Mouse (Mus musculus): Measurements from ENCODE around the gene Rtp1. TPM values are rescaled to one million over a fixed set of nuclear protein-coding genes. Genes with fewer than 3 reads are reported as not detected.
A peak's percentile ranks its signal among the peaks of the same experiment; 100 is the strongest.

The Rtp1 gene
- not detected in 2 replicates for polyA plus RNA-seq (2015; fragmentation: Nextera tagmentation; extraction: Ambion mirVana)

DNA sequence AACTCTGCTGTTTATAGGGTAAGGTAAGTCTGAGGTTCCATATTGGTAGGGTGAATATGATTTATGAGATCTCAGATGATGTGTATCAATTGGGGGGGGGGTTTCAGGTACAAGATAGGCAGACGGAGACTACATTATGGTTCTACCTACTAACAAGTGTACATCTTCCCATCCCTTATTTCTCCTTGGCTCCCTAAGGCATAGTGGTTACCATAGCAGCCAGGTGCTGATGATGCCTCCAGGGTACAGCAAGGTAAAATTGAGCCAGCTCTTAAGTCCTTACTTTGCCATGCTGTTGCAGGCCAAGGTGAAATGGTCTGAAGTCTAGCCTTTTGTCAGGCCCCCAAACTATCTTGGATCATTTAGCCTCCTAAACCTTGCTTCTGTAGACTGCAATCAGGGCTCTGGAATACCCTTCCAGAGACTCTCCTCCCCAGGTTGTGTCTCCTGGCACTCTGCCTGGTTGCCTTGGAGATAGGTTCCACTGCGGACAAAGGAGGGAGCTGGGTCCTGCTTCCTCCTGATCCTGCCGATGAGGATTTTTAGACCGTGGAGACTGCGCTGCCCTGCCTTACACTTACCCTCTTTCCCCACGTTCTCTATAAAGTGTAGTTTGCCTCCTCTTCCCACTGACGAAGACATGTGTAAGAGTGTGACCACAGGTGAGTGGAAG lies at the start of gene Rtp1:
Rtp1 (plus strand) TSS at position 487 of the 673 bp plus-strand sequence.
- no peak for ATAC-seq (ENCODE audit: insufficient number of reproducible peaks, low FRiP score, low TSS enrichment, low read depth)
- WGBS: 83% methylated on average over 7 of the region's 7 CpGs
- no peaks in the 10 kb centered on the region for H3K4me1 ChIP-seq

DNA sequence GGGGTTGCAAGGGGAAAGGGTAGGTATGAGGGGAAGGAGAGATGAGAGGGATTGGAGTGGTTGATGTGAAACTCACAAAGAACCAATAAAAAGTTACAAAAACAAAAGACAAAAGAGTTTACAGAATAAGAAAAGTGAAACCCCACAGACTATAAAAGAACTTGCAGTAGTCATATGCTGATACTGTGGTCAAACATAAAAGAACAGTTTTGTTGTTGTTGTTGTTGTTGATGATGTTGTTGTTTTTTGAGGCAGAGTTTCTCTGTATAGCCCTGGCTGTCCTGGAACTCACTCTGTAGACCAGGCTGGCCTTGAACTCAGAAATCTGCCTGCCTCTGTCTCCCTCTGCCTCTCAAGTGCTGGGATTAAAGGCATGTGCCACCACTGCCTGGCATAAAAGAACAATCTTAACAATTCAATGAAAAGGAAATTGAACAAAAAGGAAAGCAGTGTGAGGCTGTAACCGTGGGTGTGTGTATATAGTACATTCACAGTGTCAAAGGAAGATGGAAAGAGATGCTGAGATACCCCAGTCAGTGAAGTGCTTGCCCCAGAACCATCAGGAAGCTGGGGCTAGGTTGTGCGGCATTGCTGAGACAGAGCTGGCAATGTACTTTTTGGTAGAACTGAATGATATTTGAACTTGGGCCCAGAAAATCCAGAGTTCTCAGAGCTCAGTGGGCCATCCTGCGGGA lies 49.2 kb upstream of the Rtp1 start:
- H3K9me3 ChIP-seq: no peaks in the 10 kb centered on the region
- H3K4me2 ChIP-seq: no peak overlapping the region
- no peaks in the 10 kb centered on the region for H3K27me3 ChIP-seq
- no peak for ATAC-seq (ENCODE audit: insufficient number of reproducible peaks, low FRiP score, low TSS enrichment, low read depth)
- no peak overlapping the region for H3K27ac ChIP-seq
- H3K4me1 ChIP-seq: no peaks in the 10 kb centered on the region; the same call in 1 of the 2 replicates
- no peak overlapping the region for H3K4me3 ChIP-seq
- no peak overlapping the region for H3K9ac ChIP-seq
- WGBS: 78% methylated on average over 3 of the region's 3 CpGs
- no peaks in the 10 kb centered on the region for H3K36me3 ChIP-seq

More for the DNA sequence above, at the start of gene Rtp1:
- Histone ChIP-seq H3K27ac (no peak within 1 kb of the TSS), H3K9me3 (no peaks in the 10 kb centered on the region), H3K36me3 (no peaks in the 10 kb centered on the region), H3K9ac (no peak within 1 kb of the TSS), H3K4me3 (no peak within 1 kb of the TSS), H3K4me2 (no peak within 1 kb of the TSS), H3K27me3 (no peaks in the 10 kb centered on the region)

DNA sequence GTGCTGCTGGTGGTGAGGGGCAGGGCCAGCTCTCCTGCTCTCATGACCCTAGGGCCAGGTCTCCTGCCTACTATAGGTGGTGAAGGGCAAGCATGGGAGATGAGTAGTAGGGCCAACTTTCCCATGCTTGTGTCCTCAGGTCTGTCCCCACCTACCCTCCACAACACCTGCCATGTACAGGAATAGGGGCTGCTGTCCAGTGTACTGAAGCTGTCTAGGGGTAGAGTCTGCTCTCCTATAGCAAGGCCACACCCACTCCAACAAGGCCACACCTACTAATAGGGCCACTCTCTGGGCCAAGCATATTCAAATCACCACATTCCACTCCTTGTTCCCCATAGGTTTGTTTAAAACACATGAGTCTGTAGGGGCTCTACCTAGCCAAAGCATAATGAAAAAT lies 44.6 kb upstream of the Rtp1 start:
- no peak overlapping the region for H3K9ac ChIP-seq
- no peak for ATAC-seq (ENCODE audit: insufficient number of reproducible peaks, low FRiP score, low TSS enrichment, low read depth)
- H3K4me1 ChIP-seq: no peaks in the 10 kb centered on the region
- no peaks in the 10 kb centered on the region for H3K36me3 ChIP-seq
- H3K9me3 ChIP-seq: no peaks in the 10 kb centered on the region
- no peak overlapping the region for H3K27ac ChIP-seq
- H3K27me3 ChIP-seq: no peaks in the 10 kb centered on the region
- no peak overlapping the region for H3K4me3 ChIP-seq
- no peak overlapping the region for H3K4me2 ChIP-seq

DNA sequence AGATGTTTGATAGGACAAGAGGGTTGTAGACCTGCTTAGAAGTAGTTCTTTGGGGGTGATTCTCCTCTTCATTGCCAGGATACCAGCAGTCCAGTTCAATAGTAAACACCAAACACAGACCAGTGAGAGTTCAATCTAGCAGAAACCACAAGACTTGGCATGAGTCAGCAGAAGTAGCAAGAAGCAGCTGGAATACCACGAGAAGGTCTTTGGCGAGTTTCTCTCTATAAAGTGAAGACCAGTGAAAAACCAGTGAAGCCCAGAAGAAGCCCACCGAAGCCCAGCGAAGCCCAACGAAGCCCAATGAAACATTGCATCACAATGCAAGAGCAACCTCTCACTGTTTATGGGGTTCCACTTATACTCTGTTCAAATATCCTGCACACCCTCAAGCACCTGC lies 31.0 kb upstream of the Rtp1 start:
- 82% methylated on average over 5 of the region's 5 CpGs for WGBS
- H3K9me3 ChIP-seq: no peaks in the 10 kb centered on the region
- no peak overlapping the region for H3K27ac ChIP-seq
- no peak overlapping the region for H3K4me3 ChIP-seq
- H3K9ac ChIP-seq: no peak overlapping the region
- H3K27me3 ChIP-seq: no peaks in the 10 kb centered on the region
- no peak for ATAC-seq (ENCODE audit: insufficient number of reproducible peaks, low FRiP score, low TSS enrichment, low read depth)
- no peaks in the 10 kb centered on the region for H3K36me3 ChIP-seq
- H3K4me1 ChIP-seq: peaks cover 6% of the 10 kb centered on the region; the same call in 1 of the 2 replicates
- no peak overlapping the region for H3K4me2 ChIP-seq

DNA sequence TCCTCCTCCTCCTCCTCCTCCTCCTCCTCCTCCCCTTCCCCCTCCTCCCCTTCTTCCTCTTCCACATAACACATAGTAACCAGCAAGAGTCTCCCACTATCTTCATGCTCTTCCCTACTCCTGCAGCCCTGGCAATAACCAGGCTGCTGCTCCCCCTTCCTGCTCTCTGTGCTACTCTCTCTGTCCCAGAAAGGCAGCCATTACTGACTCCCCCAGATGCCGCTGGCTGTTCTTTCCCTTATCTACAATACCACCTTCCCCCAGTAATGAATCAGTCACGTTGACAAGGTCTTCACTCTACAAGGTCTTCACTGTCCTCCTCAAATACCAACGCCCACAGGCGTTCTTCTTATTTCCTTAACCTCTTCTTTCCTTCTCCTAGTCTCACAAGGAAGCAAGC lies 27.5 kb upstream of the Rtp1 start:
- H3K4me2 ChIP-seq: no peak overlapping the region
- no peaks in the 10 kb centered on the region for H3K36me3 ChIP-seq
- no peak overlapping the region for H3K9ac ChIP-seq
- H3K4me1 ChIP-seq: peaks cover 6% of the 10 kb centered on the region; the same call in 1 of the 2 replicates
- H3K9me3 ChIP-seq: no peaks in the 10 kb centered on the region
- no peak overlapping the region for H3K4me3 ChIP-seq
- no peak for ATAC-seq (ENCODE audit: insufficient number of reproducible peaks, low FRiP score, low TSS enrichment, low read depth)
- no peaks in the 10 kb centered on the region for H3K27me3 ChIP-seq
- 39% methylated on average over 4 of the region's 4 CpGs for WGBS
- H3K27ac ChIP-seq: no peak overlapping the region

DNA sequence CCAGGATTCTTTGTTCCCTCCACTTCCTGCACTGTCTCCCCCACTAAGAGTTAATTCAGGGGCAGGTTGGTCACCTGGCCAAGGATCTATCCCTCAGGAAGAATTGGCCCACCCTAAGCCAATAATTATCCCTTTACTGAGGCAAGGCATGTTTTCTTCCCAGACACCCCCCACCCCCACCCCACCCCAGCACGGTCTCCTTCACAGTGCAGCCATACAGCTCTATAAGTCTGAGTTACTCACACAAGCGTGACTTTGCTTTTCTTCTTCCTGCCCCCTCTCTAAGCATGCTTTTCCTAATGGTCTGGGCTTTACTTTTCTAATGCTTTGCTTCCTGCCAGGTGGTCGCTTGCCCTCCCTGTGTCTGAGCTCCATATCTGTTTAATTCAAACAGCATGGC lies 27.0 kb upstream of the Rtp1 start:
- H3K9ac ChIP-seq: no peak overlapping the region
- H3K27me3 ChIP-seq: no peaks in the 10 kb centered on the region
- H3K9me3 ChIP-seq: no peaks in the 10 kb centered on the region
- H3K36me3 ChIP-seq: no peaks in the 10 kb centered on the region
- no peak overlapping the region for H3K27ac ChIP-seq
- no peak overlapping the region for H3K4me2 ChIP-seq
- H3K4me3 ChIP-seq: no peak overlapping the region
- WGBS: 30% methylated on average over 3 of the region's 3 CpGs
- ATAC-seq (ENCODE audit: insufficient number of reproducible peaks, low FRiP score, low TSS enrichment, low read depth): no peak
- H3K4me1 ChIP-seq: peaks cover 6% of the 10 kb centered on the region; the same call in 1 of the 2 replicates

DNA sequence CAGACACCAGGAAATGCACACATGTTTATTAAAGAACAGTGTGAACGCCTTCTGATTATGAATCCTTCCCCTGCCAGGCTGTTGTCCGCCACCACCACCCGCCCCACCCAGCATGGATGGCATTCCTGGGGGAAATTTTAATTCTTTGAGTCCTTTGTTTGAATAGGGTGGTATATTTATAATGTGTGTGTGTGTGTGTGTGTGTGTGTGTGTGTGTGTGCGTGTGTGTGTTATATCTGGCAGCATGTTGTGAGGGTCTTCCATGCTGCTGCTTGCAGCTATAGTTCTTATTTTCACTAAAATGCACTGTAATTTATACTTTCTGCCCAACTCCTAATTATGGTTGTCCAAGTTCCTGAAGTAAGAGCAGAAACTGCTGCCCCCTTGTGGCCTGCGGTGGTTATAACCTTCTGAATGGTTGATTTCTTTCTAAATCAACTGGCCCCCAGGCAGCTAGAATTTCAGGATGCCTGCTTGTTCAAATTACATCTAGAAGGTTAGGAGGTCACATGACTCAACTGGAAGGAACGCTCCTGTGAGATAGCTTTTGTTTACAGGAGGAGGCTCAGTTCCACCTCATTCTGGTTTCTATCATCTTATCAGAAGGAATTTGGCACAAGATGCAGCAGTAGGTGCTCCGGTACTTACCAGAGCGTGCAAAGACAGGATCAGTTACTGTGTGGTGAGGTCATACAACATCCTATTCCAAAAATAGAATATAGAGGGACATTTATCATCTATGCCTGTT lies 25.8 kb upstream of the Rtp1 start:
- Histone ChIP-seq H3K9ac (no peak overlapping the region), H3K4me2 (no peak overlapping the region), H3K27me3 (no peaks in the 10 kb centered on the region), H3K4me1 (peaks cover 6% of the 10 kb centered on the region; the same call in 1 of the 2 replicates), H3K27ac (no peak overlapping the region), H3K9me3 (no peaks in the 10 kb centered on the region), H3K4me3 (no peak overlapping the region), H3K36me3 (no peaks in the 10 kb centered on the region)
- WGBS: 49% methylated on average over 8 of the region's 8 CpGs
- no peak for ATAC-seq (ENCODE audit: insufficient number of reproducible peaks, low FRiP score, low TSS enrichment, low read depth)

DNA sequence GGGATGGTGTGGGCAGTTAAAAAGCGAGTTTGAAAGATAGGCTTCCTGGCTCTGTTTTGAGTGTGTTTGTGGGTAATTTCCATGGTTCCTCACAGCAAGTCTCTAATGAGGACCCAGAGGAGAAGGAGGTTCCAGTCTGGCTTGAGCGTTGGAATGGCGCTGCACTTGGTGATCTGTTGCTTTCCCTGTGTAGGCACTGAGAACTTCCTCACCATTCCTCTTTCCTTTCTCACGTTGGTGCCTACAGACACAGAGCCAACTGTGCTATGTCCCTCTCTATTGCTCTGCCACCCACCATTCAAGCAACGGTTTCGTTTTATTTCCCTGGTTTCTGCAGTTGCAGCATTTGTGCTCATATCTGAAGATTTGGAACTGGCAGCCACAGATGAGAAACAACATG lies 16.0 kb upstream of the Rtp1 start:
- ATAC-seq (ENCODE audit: insufficient number of reproducible peaks, low FRiP score, low TSS enrichment, low read depth): no peak
- Histone ChIP-seq H3K27ac (no peak overlapping the region), H3K4me3 (no peak overlapping the region), H3K4me1 (peaks cover 13% of the 10 kb centered on the region), H3K27me3 (peaks cover 1% of the 10 kb centered on the region; the same call in 1 of the 2 replicates), H3K4me2 (no peak overlapping the region), H3K9ac (no peak overlapping the region), H3K9me3 (no peaks in the 10 kb centered on the region), H3K36me3 (no peaks in the 10 kb centered on the region)
- WGBS: 74% methylated on average over 6 of the region's 6 CpGs

DNA sequence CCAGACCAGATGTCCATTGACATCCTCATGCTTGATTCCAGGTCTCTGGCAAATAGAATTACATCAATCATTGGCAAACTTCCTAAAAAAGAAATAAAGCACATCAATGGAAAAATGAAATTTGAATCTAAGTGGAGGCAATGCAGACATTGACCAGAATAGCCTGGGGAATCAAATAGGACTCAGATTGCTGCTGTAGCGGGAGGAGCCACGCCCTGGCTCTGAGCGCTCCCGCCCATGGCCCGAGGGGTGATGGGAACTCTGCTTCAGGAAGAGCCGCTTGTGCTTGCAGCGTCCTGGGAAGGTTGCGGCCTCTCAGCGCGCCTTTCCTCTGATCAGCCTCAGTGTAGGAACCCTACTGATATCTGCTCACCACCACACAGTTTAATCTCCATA lies 12.7 kb upstream of the Rtp1 start:
- peaks cover 13% of the 10 kb centered on the region for H3K4me1 ChIP-seq
- peak overlapping the region; percentile 32 for H3K4me2 ChIP-seq
- no peak overlapping the region for H3K4me3 ChIP-seq
- peaks cover 6% of the 10 kb centered on the region; the same call in 1 of the 2 replicates for H3K27me3 ChIP-seq
- no peak overlapping the region; the same call in 1 of the 2 replicates for H3K27ac ChIP-seq
- WGBS: 33% methylated on average over 10 of the region's 10 CpGs
- no peak for ATAC-seq (ENCODE audit: insufficient number of reproducible peaks, low FRiP score, low TSS enrichment, low read depth)
- no peaks in the 10 kb centered on the region for H3K9me3 ChIP-seq
- H3K36me3 ChIP-seq: no peaks in the 10 kb centered on the region
- no peak overlapping the region for H3K9ac ChIP-seq

DNA sequence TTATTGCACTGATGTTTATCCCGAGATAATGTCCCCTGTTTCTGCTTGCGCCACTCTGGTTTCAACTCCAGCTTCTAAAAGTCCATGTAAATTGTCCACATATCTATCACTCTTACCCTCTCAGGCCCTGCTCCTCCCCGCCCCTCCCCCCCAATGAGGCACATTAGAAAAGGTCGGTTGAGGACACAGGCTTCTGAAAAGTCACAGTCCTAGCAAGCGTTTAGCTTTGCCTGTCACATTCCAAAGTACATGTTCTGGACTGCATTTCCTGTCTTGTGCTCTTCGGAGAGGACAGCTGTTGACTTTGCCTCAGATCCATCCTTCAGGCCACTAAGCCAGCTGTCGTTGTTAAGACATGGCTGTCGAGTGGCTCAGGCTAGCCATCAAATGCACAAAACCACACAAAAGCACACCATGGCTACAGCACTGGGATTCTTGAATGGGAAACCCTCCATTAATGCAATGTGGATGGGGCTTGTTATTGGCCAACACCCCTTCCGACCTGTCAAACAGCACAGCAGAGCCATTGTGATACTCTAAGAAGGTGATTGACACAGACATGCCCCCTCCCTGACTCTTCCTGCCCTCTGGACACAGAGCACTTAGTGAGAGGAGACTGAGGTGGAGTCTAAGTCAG lies 12.2 kb upstream of the Rtp1 start:
- 42% methylated on average over 9 of the region's 9 CpGs for whole genome bisulfite sequencing
- no peak for ATAC-seq (ENCODE audit: insufficient number of reproducible peaks, low FRiP score, low TSS enrichment, low read depth)
- Histone ChIP-seq H3K9me3 (no peaks in the 10 kb centered on the region), H3K36me3 (no peaks in the 10 kb centered on the region), H3K27ac (no peak overlapping the region; the same call in 1 of the 2 replicates), H3K4me1 (peaks cover 13% of the 10 kb centered on the region), H3K27me3 (peaks cover 6% of the 10 kb centered on the region; the same call in 1 of the 2 replicates), H3K9ac (no peak overlapping the region), H3K4me3 (no peak overlapping the region), H3K4me2 (peak overlapping the region; percentile 32)

DNA sequence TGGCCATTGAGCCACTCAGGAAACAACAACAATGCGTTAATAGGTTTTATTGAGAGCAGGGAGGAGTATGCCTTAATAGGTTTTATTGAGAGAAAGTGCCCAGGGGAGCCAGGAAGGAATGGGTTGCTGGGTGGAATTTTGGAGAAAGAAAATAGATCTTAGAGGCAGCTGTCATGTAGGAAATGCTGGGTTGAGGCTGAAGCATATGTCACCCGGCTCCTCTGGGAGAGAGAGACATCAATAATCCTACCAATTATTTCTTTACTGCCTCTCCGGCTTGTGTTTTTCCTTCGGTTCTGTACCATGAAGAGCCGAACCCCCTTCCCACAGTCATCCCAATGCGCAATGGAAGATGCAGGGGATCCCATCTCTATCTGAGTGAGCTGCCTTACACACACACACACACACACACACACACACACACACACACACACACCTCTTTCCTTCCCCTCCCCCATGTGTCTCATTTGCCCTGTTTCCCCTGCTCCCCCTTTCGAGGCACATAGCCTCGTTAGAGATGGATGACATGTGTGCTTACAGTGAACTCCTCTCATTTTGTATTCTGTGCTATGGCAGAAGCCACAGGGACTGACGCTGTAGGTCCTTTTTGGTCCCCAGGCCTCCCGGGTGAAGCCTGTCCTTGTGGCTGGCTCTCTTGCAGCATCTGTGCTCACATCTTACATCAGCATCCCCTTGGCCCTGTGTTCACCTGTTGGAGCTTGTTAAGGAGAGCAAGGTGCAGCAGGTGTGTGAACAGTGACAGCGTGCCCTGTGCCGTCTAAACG lies 11.3 kb upstream of the Rtp1 start:
- Histone ChIP-seq H3K4me1 (peaks cover 13% of the 10 kb centered on the region), H3K9ac (no peak overlapping the region), H3K9me3 (no peaks in the 10 kb centered on the region), H3K4me2 (no peak overlapping the region), H3K27ac (no peak overlapping the region), H3K36me3 (no peaks in the 10 kb centered on the region), H3K4me3 (no peak overlapping the region), H3K27me3 (peaks cover 6% of the 10 kb centered on the region; the same call in 1 of the 2 replicates)
- 59% methylated on average over 13 of the region's 13 CpGs for WGBS
- no peak for ATAC-seq (ENCODE audit: insufficient number of reproducible peaks, low FRiP score, low TSS enrichment, low read depth)
